Mouse (Mus musculus) kidney, adult 2 months (tissue): ENCODE results near the gene Dnah2.

Experiments used
- CTCF ChIP-seq: fragments of 200-500 bp; conservative IDR thresholded peaks from 2 replicates; pipeline ENCODE4 v1.5.1; 2011; ENCODE audit warnings: low read depth, mild to moderate bottlenecking, control low read depth, low read length, moderate library complexity, mixed read lengths; ENCODE audit not compliant: insufficient read depth, insufficient read length
- POLR2A ChIP-seq: fragments of 200-500 bp; IDR thresholded peaks from one replicate; pipeline ENCODE4 v1.6.1; 2011; ENCODE audit warnings: low read depth, low read length, control low read depth

DNA sequence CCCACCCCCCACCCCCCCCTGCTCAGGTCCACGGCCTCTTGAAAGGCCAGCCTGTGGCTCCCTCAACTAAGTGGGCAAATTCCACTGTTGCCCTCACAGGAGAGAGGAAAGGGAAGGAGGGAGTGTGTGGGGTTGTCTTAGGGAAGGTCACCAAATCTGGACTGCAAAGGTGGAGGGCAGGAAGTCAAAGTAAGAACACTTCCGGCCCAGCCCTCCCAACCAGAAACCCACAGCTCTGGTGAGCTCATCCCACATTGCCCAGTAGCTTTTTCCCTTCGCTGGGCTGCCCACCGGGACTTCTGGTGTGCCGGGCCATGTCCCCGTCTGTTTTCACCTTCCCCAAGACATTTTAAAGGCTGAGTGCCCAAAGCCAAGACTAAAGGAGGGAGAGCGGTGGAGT lies 57.2 kb downstream of the Dnah2 start:
- TF ChIP-seq POLR2A (no peak), CTCF (no peak)
